ENCODE assay signal across 11 mouse cellular contexts in genomic region chr17:45806831-45807230, GRCm38 (mm10).
DNase-seq lines count a peak whose midpoint lies in the region; ATAC-seq and TF ChIP-seq lines count a peak whose summit lies in the region.
"Had no signal": no experiment of that assay in that cellular context is flagged by ENCODE, and none has a peak within 500 bp of the region (broad histone marks: within the 10 kb centered on the region; RNA-seq: fewer than 3 reads in every experiment).

No protein-coding gene starts in this region.

- H3K9ac ChIP-seq in forebrain, embryonic 16.5 days (replicated peaks; ENCODE audit: low read depth, low read length) = no peak overlapping the region
- no peak overlapping the region for H3K9ac ChIP-seq in forebrain, embryonic 15.5 days (replicated peaks)
- H3K9ac ChIP-seq in lung, embryonic 14.5 days = no peak overlapping the region
- H3K9ac ChIP-seq: liver, embryonic 13.5 days had no signal

- H3K36me3 ChIP-seq in forebrain, embryonic 16.5 days (ENCODE audit: control insufficient read depth, insufficient read depth) = no peaks in the 10 kb centered on the region
- H3K36me3 ChIP-seq in forebrain, embryonic 15.5 days = no peaks in the 10 kb centered on the region
- no peaks in the 10 kb centered on the region for H3K36me3 ChIP-seq in lung, embryonic 14.5 days (ENCODE audit: insufficient read depth)
- no peaks in the 10 kb centered on the region for H3K36me3 ChIP-seq in embryonic facial prominence, embryonic 10.5 days (replicated peaks)
- no peaks in the 10 kb centered on the region for H3K36me3 ChIP-seq in limb, embryonic 10.5 days
- H3K36me3 ChIP-seq: G1E; liver, embryonic 13.5 days had no signal

- no peak overlapping the region for H3K4me3 ChIP-seq in forebrain, embryonic 16.5 days (replicated peaks; ENCODE audit: low read length)
- H3K4me3 ChIP-seq in forebrain, embryonic 15.5 days = no peak overlapping the region
- H3K4me3 ChIP-seq in lung, embryonic 14.5 days (ENCODE audit: low read depth, low read length) = no peak overlapping the region
- H3K4me3 ChIP-seq in lung, adult 2 months (replicated peaks; ENCODE audit: extremely low read depth, low read depth, low read length) = no peak overlapping the region
- H3K4me3 ChIP-seq in embryonic facial prominence, embryonic 10.5 days = peak overlapping the region; percentile 19; the same call in 1 of the 2 replicates
- peak overlapping the region; percentile 22; the same call in 1 of the 2 replicates for H3K4me3 ChIP-seq in limb, embryonic 10.5 days
- H3K4me3 ChIP-seq: liver, embryonic 13.5 days had no signal

- H3K27ac ChIP-seq in forebrain, embryonic 16.5 days (ENCODE audit: low read length) = no peak overlapping the region
- H3K27ac ChIP-seq in forebrain, embryonic 15.5 days (replicated peaks) = no peak overlapping the region
- H3K27ac ChIP-seq in lung, embryonic 14.5 days (ENCODE audit: low read depth) = peak overlapping the region; percentile 3; the same call in 1 of the 2 replicates
- H3K27ac ChIP-seq in embryonic facial prominence, embryonic 10.5 days (replicated peaks) = peak overlapping the region; percentile 82
- peak overlapping the region; percentile 82 for H3K27ac ChIP-seq in limb, embryonic 10.5 days
- H3K27ac ChIP-seq: liver, embryonic 13.5 days had no signal

- TF ChIP-seq POLR2A in lung, adult 2 months (IDR thresholded peaks at IDR 0.05; ENCODE audit: borderline replicate concordance, extremely low read depth, low read depth, low read length) = no peak

- H3K4me2 ChIP-seq in forebrain, embryonic 16.5 days (ENCODE audit: low read length) = no peak overlapping the region
- no peak overlapping the region for H3K4me2 ChIP-seq in forebrain, embryonic 15.5 days (replicated peaks)
- H3K4me2 ChIP-seq in lung, embryonic 14.5 days = no peak overlapping the region
- H3K4me2 ChIP-seq: liver, embryonic 13.5 days had no signal

- peaks cover 20% of the 10 kb centered on the region for H3K4me1 ChIP-seq in forebrain, embryonic 16.5 days (replicated peaks; ENCODE audit: control insufficient read depth, insufficient read depth, low read length)
- peaks cover 24% of the 10 kb centered on the region for H3K4me1 ChIP-seq in forebrain, embryonic 15.5 days
- H3K4me1 ChIP-seq in lung, embryonic 14.5 days (ENCODE audit: insufficient read depth) = peaks cover 3% of the 10 kb centered on the region; the same call in 1 of the 2 replicates
- no peaks in the 10 kb centered on the region for H3K4me1 ChIP-seq in lung, adult 2 months (ENCODE audit: control insufficient read depth, insufficient read depth, low read length)
- H3K4me1 ChIP-seq in embryonic facial prominence, embryonic 10.5 days = peaks cover 47% of the 10 kb centered on the region
- peaks cover 55% of the 10 kb centered on the region for H3K4me1 ChIP-seq in limb, embryonic 10.5 days

- no peak for DNase-seq in lung, embryonic 14.5 days
- no peak for DNase-seq in lung, adult 2 months
- peak; percentile 44 for DNase-seq in embryonic facial prominence, embryonic 10.5 days (ENCODE audit: low spot score)
- DNase-seq in limb, embryonic 10.5 days (ENCODE audit: low spot score) = no peak
- no peak for DNase-seq in spleen, adult 18-20 months
- DNase-seq: adrenal gland, postnatal 10 days; liver, embryonic 13.5 days had no signal

- WGBS in forebrain, embryonic 16.5 days = 79% methylated on average over 4 of the region's 4 CpGs
- 79% methylated on average over 4 of the region's 4 CpGs for WGBS in forebrain, embryonic 15.5 days
- 60% methylated on average over 4 of the region's 4 CpGs for WGBS in lung, embryonic 14.5 days
- 83% methylated on average over 4 of the region's 4 CpGs for WGBS in lung, adult 2 months
- WGBS in embryonic facial prominence, embryonic 10.5 days = 63% methylated on average over 4 of the region's 4 CpGs
- 59% methylated on average over 4 of the region's 4 CpGs for WGBS in limb, embryonic 10.5 days

- TF ChIP-seq CTCF in lung, embryonic 14.5 days (IDR thresholded peaks at IDR 0.05; ENCODE audit: low read depth) = no peak
- TF ChIP-seq CTCF in lung, adult 2 months (IDR thresholded peaks at IDR 0.05; ENCODE audit: insufficient read depth, low read length) = no peak

- H3K9me3 ChIP-seq in forebrain, embryonic 16.5 days (ENCODE audit: control insufficient read depth, low read length) = no peaks in the 10 kb centered on the region
- H3K9me3 ChIP-seq in forebrain, embryonic 15.5 days = no peaks in the 10 kb centered on the region
- no peaks in the 10 kb centered on the region for H3K9me3 ChIP-seq in lung, embryonic 14.5 days (ENCODE audit: low read depth, low read length)
- no peaks in the 10 kb centered on the region for H3K9me3 ChIP-seq in embryonic facial prominence, embryonic 10.5 days
- no peaks in the 10 kb centered on the region for H3K9me3 ChIP-seq in limb, embryonic 10.5 days (replicated peaks)
- H3K9me3 ChIP-seq: G1E; liver, embryonic 13.5 days had no signal

- 0 out of 2 replicates have a peak, but pooled peaks have one; percentile 5 for ATAC-seq in forebrain, embryonic 16.5 days
- no peak for ATAC-seq in forebrain, embryonic 15.5 days (replicated peaks)
- ATAC-seq in lung, embryonic 14.5 days (ENCODE audit: insufficient read depth) = 0 out of 2 replicates have a peak, but pooled peaks have one; percentile 11
- ATAC-seq: inflammation-experienced regulatory T-cells, adult 6 months had no signal

- H3K27me3 ChIP-seq in forebrain, embryonic 16.5 days (replicated peaks; ENCODE audit: control insufficient read depth, insufficient read depth, low read length) = no peaks in the 10 kb centered on the region; the same call in 1 of the 2 replicates
- H3K27me3 ChIP-seq in forebrain, embryonic 15.5 days = peaks cover 6% of the 10 kb centered on the region; the same call in 1 of the 2 replicates
- peaks cover 7% of the 10 kb centered on the region; the same call in 1 of the 2 replicates for H3K27me3 ChIP-seq in lung, embryonic 14.5 days (ENCODE audit: insufficient read depth, low read length)
- H3K27me3 ChIP-seq in embryonic facial prominence, embryonic 10.5 days (replicated peaks; ENCODE audit: low read depth, poor library complexity, severe bottlenecking) = peaks cover 53% of the 10 kb centered on the region
- peaks cover 38% of the 10 kb centered on the region for H3K27me3 ChIP-seq in limb, embryonic 10.5 days (ENCODE audit: low read depth, poor library complexity, severe bottlenecking)

Comparison
In these comparisons a context has a peak if more than half of its experiments do, and no peak if none do; other contexts are left out.
1. H3K27ac ChIP-seq: peak in lung, embryonic 14.5 days (single experiment), embryonic facial prominence, embryonic 10.5 days (single experiment) and limb, embryonic 10.5 days (single experiment); none in forebrain, embryonic 16.5 days (single experiment) and forebrain, embryonic 15.5 days (single experiment).
2. H3K4me3 ChIP-seq: peak in embryonic facial prominence, embryonic 10.5 days (single experiment) and limb, embryonic 10.5 days (single experiment); none in forebrain, embryonic 16.5 days (single experiment), forebrain, embryonic 15.5 days (single experiment), lung, embryonic 14.5 days (single experiment) and lung, adult 2 months (single experiment).